Mouse (Mus musculus) hindbrain, postnatal 0 days (tissue): ENCODE measurements at regions not wholly inside any gene's neighbourhood (a gene's known extent, or its start where the extent isn't known, plus 50 kb on each side); places are given as distances from the start of the nearest gene placed in this dataset.

ENCODE experiments used
- ATAC-seq: fragments of 200-750 bp; cut with Nextera tagmentation; 2 replicates; pipeline ENCODE4 v1.8.0; 2017; ENCODE audit warnings: mild to moderate bottlenecking, moderate TSS enrichment, moderate library complexity
- DNase-seq: peaks from one replicate; pipeline ENCODE4 v3.0.0-alpha.2; 2015; ENCODE audit warnings: low spot score
- H3K27ac ChIP-seq: fragments of 300-500 bp; sonication (generic); 2 replicates; pipeline ENCODE4 v1.5.1; 2014; ENCODE audit warnings: mild to moderate bottlenecking
- H3K27me3 ChIP-seq: fragments of 300-500 bp; sonication (generic); 2 replicates; pipeline ENCODE4 v1.6.1; 2014; ENCODE audit warnings: low read length, mixed read lengths; ENCODE audit not compliant: insufficient read depth
- H3K36me3 ChIP-seq: fragments of 300-500 bp; sonication (generic); 2 replicates; pipeline ENCODE4 v1.6.1; 2014; ENCODE audit warnings: low read length, mixed read lengths; ENCODE audit not compliant: insufficient read depth
- H3K4me1 ChIP-seq: fragments of 300-500 bp; sonication (generic); 2 replicates; pipeline ENCODE4 v1.6.1; 2014; ENCODE audit warnings: antibody characterized with exemption, low read length, mixed read lengths; ENCODE audit not compliant: insufficient read depth
- H3K4me2 ChIP-seq: fragments of 300-500 bp; sonication (generic); 2 replicates; pipeline ENCODE4 v1.6.1; 2014; ENCODE audit warnings: low read depth, mild to moderate bottlenecking, low read length, moderate library complexity, mixed read lengths
- H3K4me3 ChIP-seq: fragments of 300-500 bp; sonication (generic); 2 replicates; pipeline ENCODE4 v1.5.1; 2014; ENCODE audit warnings: low read length
- H3K9ac ChIP-seq: fragments of 300-500 bp; sonication (generic); replicated peaks from 2 replicates; pipeline ENCODE4 v1.6.1; 2014; ENCODE audit warnings: mild to moderate bottlenecking, low read length, moderate library complexity, mixed read lengths
- H3K9me3 ChIP-seq: fragments of 300-500 bp; sonication (generic); 2 replicates; pipeline ENCODE4 v1.6.1; 2016; ENCODE audit warnings: low read length, mixed read lengths
- CTCF ChIP-seq: IDR thresholded peaks from 2 replicates; pipeline ENCODE4 v1.5.1; 2016; ENCODE audit warnings: antibody characterized with exemption, control low read depth, low read depth
- WGBS: fragments of 180-500 bp; shearing (Covaris S2); extraction: QIAGEN DNeasy Blood & Tissue Kit; methylation state at CpG from one replicate; pipeline ENCODE4 v1.1.7; 2014; 5-methylcytosine and 5-hydroxymethylcytosine counted together

DNA sequence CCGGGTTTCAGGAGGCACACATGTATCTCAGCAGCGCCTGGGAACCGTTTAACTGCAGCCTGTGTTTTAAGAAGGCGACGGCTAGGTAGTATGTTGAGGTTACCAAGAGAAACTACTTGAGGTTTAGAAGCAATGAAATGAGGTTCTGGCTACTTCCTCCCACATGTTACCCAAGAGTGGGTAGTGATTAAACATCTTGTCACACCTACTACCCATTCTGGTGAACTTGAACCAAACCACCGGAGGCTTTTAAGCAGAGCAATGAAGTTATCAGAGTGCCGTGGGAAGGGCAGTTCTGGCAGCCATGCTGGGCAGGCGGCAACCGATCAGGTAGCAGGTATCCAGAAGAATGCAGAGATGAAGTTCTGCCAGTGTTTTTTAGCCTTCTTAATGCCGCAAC is 84.5 kb upstream of the S1pr1 start:
- 92% methylated on average over 10 of the region's 10 CpGs for WGBS

DNA sequence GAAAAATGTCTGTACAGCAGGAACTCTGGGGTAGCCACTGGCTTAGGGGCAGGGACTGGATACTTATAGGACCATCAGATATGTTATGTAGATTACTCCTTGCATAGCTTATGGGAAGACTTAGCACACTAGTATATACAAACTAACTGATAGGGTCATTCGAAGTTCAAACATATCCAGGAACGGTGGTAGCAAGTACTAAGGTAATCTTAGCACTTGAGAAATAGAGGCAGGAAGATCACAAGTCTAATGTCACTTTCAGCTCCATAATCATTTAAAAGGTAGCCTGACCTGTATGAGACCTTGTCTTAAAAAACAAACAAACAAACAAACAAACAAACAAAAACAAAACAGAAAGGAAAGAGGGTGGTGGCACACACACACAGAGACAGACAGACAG is 85.1 kb upstream of the S1pr1 start:
- Histone ChIP-seq H3K9ac (no peak overlapping the region), H3K27me3 (no peaks in the 10 kb centered on the region), H3K4me1 (no peaks in the 10 kb centered on the region), H3K4me2 (no peak overlapping the region), H3K4me3 (no peak overlapping the region), H3K27ac (no peak overlapping the region), H3K9me3 (no peaks in the 10 kb centered on the region), H3K36me3 (no peaks in the 10 kb centered on the region)
- WGBS = 83% methylated on average over 2 of the region's 2 CpGs
- DNase-seq = no peak
- TF ChIP-seq CTCF = no peak
- ATAC-seq = no peak

More for the DNA sequence above, 84.5 kb upstream of the S1pr1 start:
- no peaks in the 10 kb centered on the region for H3K4me1 ChIP-seq
- no peaks in the 10 kb centered on the region for H3K36me3 ChIP-seq
- H3K27ac ChIP-seq = no peak overlapping the region
- no peak for ATAC-seq
- no peaks in the 10 kb centered on the region for H3K27me3 ChIP-seq
- H3K4me2 ChIP-seq = no peak overlapping the region
- no peak for DNase-seq
- no peak overlapping the region for H3K4me3 ChIP-seq
- TF ChIP-seq CTCF = no peak
- no peaks in the 10 kb centered on the region for H3K9me3 ChIP-seq
- no peak overlapping the region for H3K9ac ChIP-seq

DNA sequence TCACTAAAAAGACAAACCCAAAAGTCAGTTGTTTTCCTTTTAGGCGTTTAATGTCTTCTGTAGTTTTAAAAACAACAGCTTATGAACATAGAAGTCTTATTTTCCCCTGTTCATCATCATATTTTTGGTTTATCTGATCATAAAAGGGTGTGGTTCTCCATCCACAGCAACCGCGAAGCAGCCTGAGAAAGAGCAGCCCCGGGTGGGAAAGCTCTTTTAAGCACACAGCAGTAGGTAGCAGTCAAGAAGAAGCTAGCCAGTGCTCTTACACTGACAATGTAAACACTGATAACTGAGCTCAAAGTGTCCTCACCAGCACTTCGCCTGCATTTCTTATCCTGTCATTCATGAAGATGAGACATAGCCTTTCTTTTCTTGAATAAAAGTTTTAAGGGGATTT is 86.0 kb upstream of the S1pr1 start:
- H3K9me3 ChIP-seq = no peaks in the 10 kb centered on the region
- DNase-seq (no peak), ATAC-seq (no peak)
- no peak overlapping the region for H3K27ac ChIP-seq
- TF ChIP-seq CTCF = no peak
- no peaks in the 10 kb centered on the region for H3K36me3 ChIP-seq
- H3K4me2 ChIP-seq = no peak overlapping the region
- 38% methylated on average over 5 of the region's 5 CpGs for WGBS
- H3K27me3 ChIP-seq = no peaks in the 10 kb centered on the region
- no peak overlapping the region for H3K9ac ChIP-seq
- H3K4me3 ChIP-seq = no peak overlapping the region
- no peaks in the 10 kb centered on the region for H3K4me1 ChIP-seq

DNA sequence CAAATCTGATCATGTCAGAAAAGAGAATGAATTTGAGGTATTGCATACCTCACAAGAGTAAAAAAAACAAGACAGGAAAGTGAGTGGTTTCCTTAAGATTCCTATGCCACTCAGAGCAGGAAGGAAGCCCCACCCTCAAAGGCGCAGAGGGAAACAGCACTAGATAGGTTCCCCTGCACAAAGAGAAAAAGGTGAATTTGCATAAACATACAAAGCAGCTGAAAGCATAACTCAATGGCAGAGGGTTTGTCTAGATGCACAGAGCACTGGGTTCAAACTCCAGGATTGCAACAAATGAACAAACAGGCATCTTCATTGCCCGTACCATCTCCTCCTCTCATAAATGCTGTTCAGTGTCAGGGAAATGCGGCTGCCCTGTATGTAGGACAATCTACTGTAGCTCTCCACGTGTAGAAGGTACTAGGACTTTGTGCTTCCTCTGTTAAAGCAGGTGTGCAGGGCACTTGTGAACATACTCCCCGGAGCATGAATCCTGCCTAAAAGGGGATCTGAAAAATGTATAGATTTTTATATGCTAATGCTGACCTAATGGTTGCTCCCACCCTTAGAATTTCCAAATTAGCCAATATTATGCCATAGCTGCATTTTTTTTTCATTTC is 85.9 kb upstream of the Dph5 start:
- H3K4me3 ChIP-seq = no peak overlapping the region
- ATAC-seq = no peak
- no peak for DNase-seq
- no peak overlapping the region for H3K27ac ChIP-seq
- no peaks in the 10 kb centered on the region for H3K27me3 ChIP-seq
- H3K36me3 ChIP-seq = no peaks in the 10 kb centered on the region
- 79% methylated on average over 5 of the region's 5 CpGs for WGBS
- no peak overlapping the region for H3K9ac ChIP-seq
- H3K4me1 ChIP-seq = no peaks in the 10 kb centered on the region
- no peak overlapping the region for H3K4me2 ChIP-seq
- TF ChIP-seq CTCF = no peak
- no peaks in the 10 kb centered on the region for H3K9me3 ChIP-seq

DNA sequence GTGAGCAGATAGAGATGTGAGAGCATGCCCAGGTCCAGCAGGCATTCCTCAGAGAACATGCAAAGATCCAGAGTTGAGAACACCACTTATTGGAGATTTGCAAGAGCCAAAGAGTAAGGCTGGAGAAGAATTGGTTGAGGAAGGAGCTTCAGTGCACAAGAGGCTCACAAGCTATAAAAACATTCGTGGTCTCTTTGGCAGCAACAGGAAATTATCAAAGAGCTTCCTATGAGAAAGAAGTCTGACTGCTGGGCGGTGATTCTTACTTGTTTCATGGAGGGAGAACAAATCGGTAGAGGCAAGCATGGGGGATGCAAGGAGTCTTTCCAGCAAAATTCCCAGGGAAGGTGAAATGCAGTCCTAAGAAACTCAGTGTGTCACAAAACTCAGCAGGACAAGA is 83.0 kb upstream of the Dph5 start:
- H3K4me3 ChIP-seq = no peak overlapping the region
- H3K4me2 ChIP-seq = no peak overlapping the region
- H3K4me1 ChIP-seq = no peaks in the 10 kb centered on the region
- no peaks in the 10 kb centered on the region for H3K9me3 ChIP-seq
- H3K36me3 ChIP-seq = no peaks in the 10 kb centered on the region
- ATAC-seq (no peak), DNase-seq (no peak)
- TF ChIP-seq CTCF = no peak
- no peak overlapping the region for H3K27ac ChIP-seq
- H3K27me3 ChIP-seq = no peaks in the 10 kb centered on the region
- no peak overlapping the region for H3K9ac ChIP-seq
- 79% methylated on average over 3 of the region's 3 CpGs for WGBS

DNA sequence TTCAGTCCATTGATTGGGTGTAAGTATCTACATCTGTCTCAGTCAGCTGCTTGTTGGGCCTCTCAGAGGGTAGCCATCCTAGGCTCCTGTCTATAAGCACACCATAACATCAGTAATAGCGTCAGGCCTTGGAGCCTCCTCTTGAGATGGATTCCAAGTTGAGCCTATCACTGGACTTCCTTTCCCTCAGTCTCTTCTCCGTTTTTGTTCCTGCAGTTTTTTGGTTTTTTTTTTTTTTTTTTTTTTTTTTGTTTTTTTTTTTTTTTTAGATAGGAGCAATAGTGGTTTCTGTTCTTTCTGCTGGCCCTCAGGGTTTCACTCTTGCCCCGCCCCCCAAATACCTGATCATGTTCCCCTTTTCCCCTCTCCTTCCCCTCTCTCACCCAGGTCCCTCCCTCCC is 80.6 kb upstream of the Dph5 start:
- Histone ChIP-seq H3K27me3 (no peaks in the 10 kb centered on the region), H3K27ac (no peak overlapping the region), H3K4me1 (no peaks in the 10 kb centered on the region), H3K9ac (no peak overlapping the region), H3K9me3 (no peaks in the 10 kb centered on the region), H3K4me3 (no peak overlapping the region), H3K36me3 (no peaks in the 10 kb centered on the region), H3K4me2 (no peak overlapping the region)
- DNase-seq (no peak), ATAC-seq (no peak)
- TF ChIP-seq CTCF = no peak
- 76% methylated on average over 3 of the region's 3 CpGs for WGBS

DNA sequence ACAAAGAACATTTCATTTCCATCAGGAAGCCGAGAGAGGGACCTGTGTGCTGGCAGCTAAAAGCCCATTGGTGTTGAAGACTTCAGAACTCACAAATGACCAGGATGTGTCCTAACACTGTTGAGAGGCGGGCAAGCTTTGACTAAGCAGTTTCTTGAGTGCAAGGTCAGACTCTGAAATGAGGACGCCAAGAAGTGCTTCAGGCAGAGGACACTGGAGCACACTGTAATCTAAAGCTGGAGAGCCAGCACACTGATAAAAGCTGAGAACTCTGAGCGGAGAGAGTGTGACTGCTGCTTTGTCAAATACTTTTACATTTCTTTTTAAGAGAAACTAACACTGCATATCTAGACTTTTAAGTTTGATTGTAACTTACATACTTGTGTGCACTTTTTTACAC is 72.5 kb upstream of the Dph5 start:
- DNase-seq (no peak), ATAC-seq (no peak)
- Histone ChIP-seq H3K9ac (no peak overlapping the region), H3K9me3 (no peaks in the 10 kb centered on the region), H3K4me3 (no peak overlapping the region), H3K27me3 (no peaks in the 10 kb centered on the region), H3K4me1 (no peaks in the 10 kb centered on the region), H3K27ac (no peak overlapping the region), H3K36me3 (no peaks in the 10 kb centered on the region), H3K4me2 (no peak overlapping the region)
- WGBS = 69% methylated on average over 4 of the region's 4 CpGs
- no peak for TF ChIP-seq CTCF
